Mouse (Mus musculus): ENCODE results near the gene 2310011J03Rik. TPM values are rescaled to one million over a fixed set of nuclear protein-coding genes. Genes with fewer than 3 reads are reported as not detected.
"Not testable (repeated sequence)": the region's sequence is repeated elsewhere in the genome, so short reads cannot be mapped to it uniquely, and the experiment has no call there.

The 2310011J03Rik gene
- 10 to 100 TPM; 38.1 to 52.1 (median 41.8) TPM for polyA plus RNA-seq (2017; shearing (Covaris generic))

- peak; percentile 85 for ATAC-seq
Measured at GRCm38 (mm10) chr10:80320340-80320760, at the start of gene 2310011J03Rik. Gene 2310011J03Rik, minus strand, starts transcription at chr10:80320537.

DNA sequence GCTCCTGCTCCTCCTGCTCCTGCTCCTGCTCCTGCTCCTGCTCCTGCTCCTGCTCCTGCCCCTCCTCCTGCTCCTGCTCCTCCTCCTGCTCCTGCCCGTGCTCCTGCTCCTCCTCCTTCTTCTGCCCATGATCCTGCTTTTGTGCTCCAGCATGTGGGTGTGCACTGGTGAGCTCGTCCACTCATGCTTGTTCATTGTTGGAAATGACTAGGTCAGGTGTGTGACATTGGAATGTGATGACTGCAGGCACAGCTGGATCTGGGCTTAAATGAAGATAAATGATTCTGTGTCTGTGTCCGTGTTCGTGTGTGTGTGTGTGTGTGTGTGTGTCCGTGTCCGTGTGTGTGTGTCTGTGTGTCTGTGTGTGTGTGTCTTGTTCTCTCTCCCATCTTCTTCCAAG, 48.1 kb upstream of the 2310011J03Rik start:
- ATAC-seq: peak; percentile 50

- ATAC-seq: no peak
Measured at GRCm38 (mm10) chr10:80367954-80368353, 47.6 kb upstream of the 2310011J03Rik start.

GRCm38 (mm10) chr10:80365736-80366135, 45.4 kb upstream of the 2310011J03Rik start:
- ATAC-seq: no peak

GRCm38 (mm10) chr10:80363734-80364133, 43.4 kb upstream of the 2310011J03Rik start:
- ATAC-seq: no peak

- no peak for ATAC-seq
Measured at GRCm38 (mm10) chr10:80357994-80358639, 37.8 kb upstream of the 2310011J03Rik start.

DNA sequence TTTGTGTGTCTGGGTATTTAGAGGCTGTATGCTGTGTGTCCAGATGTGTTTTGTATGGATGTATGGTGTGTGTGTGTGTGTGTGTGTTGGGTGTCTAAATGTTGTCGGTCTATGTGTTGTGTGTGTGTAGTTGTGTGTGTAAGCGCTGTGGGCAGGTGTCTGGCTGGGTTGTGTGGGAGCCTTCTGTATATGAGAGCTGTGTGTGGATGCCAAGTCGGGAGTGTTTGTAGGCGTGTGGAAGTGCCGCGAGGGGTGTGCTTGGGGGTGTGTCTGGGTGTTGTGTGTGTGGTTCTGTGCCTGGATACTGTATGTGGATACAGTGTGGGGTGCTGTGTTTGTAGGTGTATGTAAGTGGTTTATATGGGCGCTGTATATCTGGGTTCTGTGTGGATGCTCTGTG, 37.0 kb upstream of the 2310011J03Rik start:
- no peak for ATAC-seq

DNA sequence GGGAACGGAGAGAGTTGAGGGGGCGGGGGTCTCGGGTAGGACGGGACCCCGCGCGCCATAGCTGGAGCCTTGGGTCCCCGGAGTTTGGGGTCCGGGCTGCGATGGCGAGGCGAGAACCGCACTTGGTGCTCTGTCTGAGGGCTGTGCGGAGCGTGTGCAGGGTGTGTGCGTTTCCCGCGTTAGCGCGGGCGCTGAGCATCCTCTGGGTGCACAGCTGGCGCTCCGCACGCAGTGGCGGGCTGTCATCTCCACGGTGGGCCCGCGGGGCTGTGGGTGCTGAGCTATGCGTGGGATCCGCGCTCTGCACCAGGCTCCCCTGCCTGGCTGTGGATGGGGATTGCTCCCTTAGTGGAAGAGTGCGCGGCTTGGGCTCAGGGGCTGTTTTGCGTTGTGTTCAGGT, 36.4 kb upstream of the 2310011J03Rik start:
- no peak for ATAC-seq

DNA sequence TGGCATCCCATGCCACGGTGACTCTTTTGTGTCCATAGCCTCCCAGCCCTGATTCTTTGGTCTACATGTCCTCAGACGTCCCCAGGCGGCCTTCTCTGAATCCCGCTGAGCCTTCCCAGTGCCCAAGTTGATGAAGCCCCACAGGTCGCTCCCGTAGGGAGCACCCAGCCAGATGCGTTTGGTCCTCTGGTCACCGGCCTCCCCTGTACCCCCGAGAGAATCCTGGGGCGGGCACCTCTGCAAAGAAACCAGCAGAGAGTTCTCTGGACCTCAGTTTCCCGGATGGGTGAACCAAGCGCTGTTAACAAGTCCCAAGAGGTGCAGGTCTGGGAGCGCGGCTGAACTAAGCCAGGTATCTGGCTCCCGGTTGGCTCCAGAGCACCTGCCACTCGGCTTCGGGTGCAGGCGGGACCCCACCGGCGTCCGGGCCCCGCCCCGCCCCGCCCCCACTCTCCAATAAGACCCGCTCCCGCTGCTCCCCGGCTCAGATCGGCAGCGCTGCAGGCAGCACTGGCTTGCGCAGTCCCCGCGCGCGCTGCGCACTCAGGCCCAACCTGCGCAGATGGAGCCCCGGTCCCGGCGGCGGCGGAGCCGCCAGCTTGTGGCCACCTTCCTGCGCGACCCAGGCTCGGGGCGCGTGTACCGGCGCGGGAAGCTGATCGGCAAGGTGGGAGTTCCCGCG, 35.8 kb upstream of the 2310011J03Rik start, which contains the start of gene Plk5:
Gene Plk5 (plus strand): TSS at position 459 of the 682 bp plus-strand sequence.
- no peak for ATAC-seq

GRCm38 (mm10) chr10:80355431-80355830, 35.1 kb upstream of the 2310011J03Rik start:
- no peak for ATAC-seq

DNA sequence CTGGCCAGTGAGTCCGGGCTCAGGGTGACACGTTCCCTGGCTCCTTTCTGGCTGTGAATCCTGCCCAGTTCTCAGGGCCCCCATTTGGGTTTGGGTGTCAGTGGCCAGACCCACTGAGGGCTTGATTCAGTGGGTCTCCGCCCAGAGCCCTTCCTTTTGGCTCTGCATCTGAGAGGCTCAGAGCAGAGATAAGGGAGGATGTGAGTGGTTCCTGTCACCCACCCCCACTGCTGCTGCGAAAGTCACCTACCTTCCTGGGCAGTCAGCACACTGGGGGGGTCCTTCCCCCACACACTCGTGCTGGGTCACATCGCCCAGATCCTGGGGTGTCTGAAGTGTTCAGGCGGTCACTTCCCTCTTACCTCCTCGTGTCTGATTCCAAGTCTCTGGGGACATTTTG, 32.4 kb upstream of the 2310011J03Rik start:
- no peak for ATAC-seq

DNA sequence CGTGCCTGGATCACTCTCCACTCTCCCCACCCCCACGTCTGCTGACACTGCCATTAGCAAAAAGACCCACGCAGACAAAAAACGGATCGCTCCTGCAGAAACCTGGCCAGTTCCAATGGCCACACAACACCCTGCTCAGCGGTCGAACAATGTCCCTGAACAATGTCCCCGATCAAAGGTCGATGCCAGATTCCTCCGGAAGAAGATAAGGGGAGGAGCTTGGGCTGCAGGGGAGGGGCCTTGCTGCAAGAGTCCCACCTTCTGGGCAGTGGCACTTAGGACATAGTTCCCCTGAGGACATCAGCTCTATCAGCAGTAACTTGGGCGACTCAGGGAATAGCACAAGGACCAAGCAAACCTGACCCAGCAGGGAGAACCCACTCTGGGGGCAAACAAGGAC, 31.6 kb upstream of the 2310011J03Rik start:
- ATAC-seq: no peak

- ATAC-seq: peak; percentile 79
Measured at GRCm38 (mm10) chr10:80350292-80350691, 30.0 kb upstream of the 2310011J03Rik start.

- ATAC-seq: no peak
Measured at GRCm38 (mm10) chr10:80348981-80349380, 28.6 kb upstream of the 2310011J03Rik start.

- ATAC-seq: peak; percentile 46
Measured at GRCm38 (mm10) chr10:80348244-80348781, 28.0 kb upstream of the 2310011J03Rik start, which contains the start of gene Adamtsl5. Gene Adamtsl5, minus strand, starts transcription at chr10:80348412.

DNA sequence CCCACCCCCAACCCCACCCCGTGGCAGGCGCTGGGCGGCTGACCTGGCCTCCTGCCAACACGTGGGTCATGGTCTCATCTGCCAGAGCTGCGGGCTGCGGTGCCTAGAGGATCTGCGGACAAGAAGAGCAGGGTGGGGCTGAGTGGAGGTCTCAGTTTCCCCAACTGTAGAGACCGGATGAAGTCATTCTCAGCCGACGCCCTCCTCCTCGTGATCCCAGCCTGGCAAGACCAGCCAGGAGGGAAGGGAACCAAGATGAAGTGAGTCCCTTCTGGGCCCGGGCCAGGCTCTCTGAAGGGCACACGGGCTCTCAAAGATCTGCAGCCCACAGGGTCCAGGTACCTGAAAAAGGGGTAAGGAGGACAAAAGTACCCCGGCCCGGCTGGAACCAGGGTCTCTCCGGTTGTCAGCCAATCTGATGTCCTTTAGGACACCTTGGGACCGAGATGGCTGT, 27.2 kb upstream of the 2310011J03Rik start:
- ATAC-seq: no peak

DNA sequence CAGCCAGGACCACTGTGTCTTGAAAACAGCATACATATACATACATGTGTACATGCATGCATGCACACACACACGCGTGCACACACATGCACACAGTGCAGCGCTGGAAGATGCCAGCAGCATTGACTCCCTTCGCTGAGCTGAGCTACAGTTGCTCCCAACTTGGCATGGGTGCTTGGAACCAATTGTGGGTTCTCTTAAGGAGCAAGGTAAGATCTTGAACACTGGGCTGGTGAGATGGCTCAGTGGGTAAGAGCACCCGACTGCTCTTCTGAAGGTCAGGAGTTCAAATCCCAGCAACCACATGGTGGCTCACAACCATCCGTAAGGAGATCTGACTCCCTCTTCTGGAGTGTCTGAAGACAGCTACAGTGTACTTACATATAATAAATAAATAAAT, 25.6 kb upstream of the 2310011J03Rik start:
- ATAC-seq: not testable (repeated sequence)

DNA sequence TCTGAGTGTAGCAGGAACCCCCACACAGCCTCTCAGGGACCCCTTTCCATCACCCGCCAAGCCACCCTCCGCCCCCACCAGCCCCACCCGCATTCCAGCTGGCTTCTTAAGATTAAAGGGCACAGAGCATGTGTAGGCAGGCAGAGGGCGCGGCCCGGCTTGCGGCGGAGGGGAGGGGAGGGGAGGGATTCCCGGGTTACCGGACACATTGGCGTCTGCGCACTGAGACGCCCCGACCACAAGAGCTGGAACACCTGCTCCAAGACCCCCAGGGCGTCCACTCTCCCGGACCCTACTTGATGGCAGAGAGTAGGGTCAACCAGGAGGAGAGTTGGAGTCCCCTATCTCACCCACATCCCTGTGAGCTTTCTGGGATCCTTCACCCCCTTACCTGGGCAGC, 24.8 kb upstream of the 2310011J03Rik start:
- no peak for ATAC-seq

GRCm38 (mm10) chr10:80344131-80344661, 23.9 kb upstream of the 2310011J03Rik start:
- ATAC-seq: no peak

DNA sequence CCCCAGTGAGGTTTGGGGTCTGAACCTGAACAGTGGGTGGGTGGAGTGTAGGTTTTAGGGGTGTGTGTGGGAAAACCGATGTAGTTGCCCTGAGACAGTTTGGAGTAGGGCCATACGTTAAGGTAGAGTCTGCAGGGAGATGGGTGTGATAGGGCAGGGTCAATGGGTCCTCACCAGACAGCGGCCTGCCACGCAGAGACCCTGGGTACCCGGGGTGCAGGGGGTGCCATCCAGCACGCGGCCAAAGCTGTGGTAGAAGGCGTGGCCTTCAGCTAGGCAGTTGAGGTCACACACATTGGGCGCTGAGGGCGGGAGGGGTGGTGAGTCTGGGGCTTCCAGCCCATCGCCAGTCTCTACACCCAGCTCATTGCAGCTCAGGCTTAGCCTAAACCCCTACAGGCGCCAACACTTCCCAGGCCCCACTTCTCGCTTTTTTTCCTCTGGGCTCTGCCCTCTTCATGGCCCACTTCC, 23.1 kb upstream of the 2310011J03Rik start:
- no peak for ATAC-seq

DNA sequence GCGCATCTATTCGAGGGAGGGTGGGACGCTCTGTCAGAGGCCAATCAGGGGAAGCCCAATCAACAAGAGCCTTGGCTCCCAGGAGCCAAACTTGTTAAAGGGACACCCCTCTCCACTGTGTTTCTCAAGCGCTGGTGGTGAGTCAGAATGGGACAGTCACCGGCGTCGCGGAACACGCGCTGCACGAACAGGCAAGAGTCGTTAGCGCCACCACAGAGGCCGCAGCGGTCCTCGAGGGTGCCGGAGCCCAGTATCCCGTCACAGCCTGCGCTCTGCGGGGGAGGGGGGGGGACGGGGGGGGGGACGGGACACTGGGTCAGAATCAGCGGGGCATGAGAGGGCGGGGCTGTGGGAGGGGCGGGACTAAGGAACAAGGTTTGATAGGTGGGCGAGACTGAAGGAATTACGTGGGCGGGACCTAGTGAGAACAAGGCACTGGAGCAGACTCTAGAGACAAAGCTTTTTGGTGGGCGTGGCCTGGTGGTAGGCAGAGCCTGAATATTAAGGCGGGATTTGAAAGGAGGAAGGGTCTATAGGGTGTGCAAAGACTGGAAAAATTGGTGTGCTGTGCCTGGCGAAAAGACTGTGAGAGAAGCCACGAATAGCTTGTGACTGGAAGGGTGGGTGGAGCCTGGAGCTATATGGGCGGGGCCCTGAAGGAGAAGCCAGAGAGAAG, 22.6 kb upstream of the 2310011J03Rik start:
- peak; percentile 75 for ATAC-seq

GRCm38 (mm10) chr10:80342305-80342748, 22.0 kb upstream of the 2310011J03Rik start:
- no peak for ATAC-seq
